Mouse (Mus musculus) olfactory bulb, adult 2 months (tissue): Measurements from ENCODE around the gene Mlec. TPM values are rescaled to one million over a fixed set of nuclear protein-coding genes. Genes with fewer than 3 reads are reported as not detected.
A peak's percentile ranks its signal among the peaks of the same experiment; 100 is the strongest.
"Not testable (repeated sequence)": the region's sequence is repeated elsewhere in the genome, so short reads cannot be mapped to it uniquely, and the experiment has no call there.

Source experiments
- H3K27ac ChIP-seq: fragments of 200-500 bp; 2 replicates; pipeline ENCODE4 v1.5.1; 2012; ENCODE audit warnings: low read depth, low read length; ENCODE audit not compliant: insufficient read depth
- H3K4me1 ChIP-seq: fragments of 200-500 bp; 2 replicates; pipeline ENCODE4 v1.6.1; 2012; ENCODE audit warnings: low read length; ENCODE audit not compliant: control insufficient read depth, insufficient read depth
- H3K4me3 ChIP-seq: fragments of 200-500 bp; 2 replicates; pipeline ENCODE4 v1.5.1; 2012; ENCODE audit warnings: mild to moderate bottlenecking, low read depth, low read length, moderate library complexity; ENCODE audit not compliant: insufficient read depth
- CTCF ChIP-seq: fragments of 200-500 bp; IDR thresholded peaks from 2 replicates; pipeline ENCODE4 v1.5.1; 2012; ENCODE audit warnings: low read depth, mild to moderate bottlenecking, low read length, moderate library complexity; ENCODE audit not compliant: insufficient read depth
- POLR2A ChIP-seq: fragments of 200-500 bp; IDR thresholded peaks from 2 replicates; pipeline ENCODE4 v1.6.1; 2012; ENCODE audit warnings: mild to moderate bottlenecking, low read depth, low read length, moderate library complexity; ENCODE audit not compliant: insufficient read depth
- WGBS: fragments of 180-500 bp; shearing (Covaris S2); methylation state at CpG from one replicate; pipeline ENCODE4 v1.1.7; 2018; 5-methylcytosine and 5-hydroxymethylcytosine counted together
- polyA plus RNA-seq: library from polyadenylated mRNA; stranded (reverse); fragments of >200 nt; gene quantifications from 2 replicates; pipeline ENCODE4 v1.2.4, GENCODE M21; 2012; ENCODE audit warnings: low replicate concordance; ENCODE audit not compliant: missing spikeins, insufficient read depth, insufficient read length

Gene Mlec
- polyA plus RNA-seq, 1 experiment = not detected

GRCm38 (mm10) chr5:115165895-115166814 lies 8.2 kb upstream of the Mlec start:
- H3K27ac ChIP-seq = no peak overlapping the region
- WGBS = 59% methylated on average over 11 of the region's 11 CpGs
- H3K4me1 ChIP-seq = peaks cover 11% of the 10 kb centered on the region
- H3K4me3 ChIP-seq = no peak overlapping the region
- TF ChIP-seq POLR2A (no peak), CTCF (no peak)

DNA sequence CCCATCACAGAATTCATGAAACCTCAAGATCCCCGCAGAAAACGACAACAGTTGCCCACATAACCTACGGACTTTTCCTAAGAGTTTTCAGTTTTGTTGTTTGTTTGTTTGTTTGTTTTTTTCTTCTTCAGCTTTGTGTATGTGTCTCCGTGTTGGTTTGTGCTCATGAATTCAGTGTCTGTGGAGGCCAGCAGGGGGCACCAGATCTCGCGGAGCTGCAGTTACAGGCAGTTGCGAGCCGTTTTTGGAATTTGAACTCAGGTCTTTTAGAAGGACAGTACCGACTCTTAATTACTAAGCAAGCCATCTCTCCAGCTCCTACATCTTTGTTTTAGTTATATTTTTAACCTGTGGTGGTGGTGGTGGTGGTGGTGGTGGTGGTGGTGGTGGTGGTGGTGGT lies 7.4 kb upstream of the Mlec start:
- no peak overlapping the region for H3K4me3 ChIP-seq
- 0 out of 2 replicates have a peak, but pooled peaks have one; percentile 22 for TF ChIP-seq CTCF
- TF ChIP-seq POLR2A = no peak
- 61% methylated on average over 9 of the region's 9 CpGs for WGBS
- H3K4me1 ChIP-seq = peaks cover 17% of the 10 kb centered on the region
- H3K27ac ChIP-seq = no peak overlapping the region

DNA sequence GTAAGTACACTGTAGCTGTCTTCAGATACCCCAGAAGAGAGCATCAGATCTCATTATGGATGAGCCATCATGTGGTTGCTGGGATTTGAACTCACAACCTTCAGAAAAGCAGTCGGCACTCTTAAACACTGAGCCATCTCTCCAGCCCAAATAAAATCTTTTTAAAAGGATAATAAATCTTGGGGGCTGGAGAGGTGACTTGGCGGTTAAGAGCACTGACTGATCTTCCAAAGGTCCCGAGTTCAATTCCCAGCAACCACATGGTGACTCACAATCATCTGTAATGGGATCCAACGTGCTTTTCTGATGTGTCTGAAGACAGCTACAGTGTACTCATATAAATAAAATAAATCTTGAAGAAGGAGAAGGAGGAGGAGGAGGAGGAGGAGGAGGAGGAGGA lies 6.5 kb upstream of the Mlec start:
- 87% methylated on average over 4 of the region's 4 CpGs for WGBS
- peaks cover 21% of the 10 kb centered on the region for H3K4me1 ChIP-seq
- H3K4me3 ChIP-seq, H3K27ac ChIP-seq: not testable (repeated sequence)

GRCm38 (mm10) chr5:115163563-115163962 lies 5.6 kb upstream of the Mlec start:
- WGBS = 35% methylated on average over 8 of the region's 8 CpGs
- Histone ChIP-seq H3K4me3 (no peak overlapping the region), H3K4me1 (peaks cover 25% of the 10 kb centered on the region), H3K27ac (no peak overlapping the region)
- TF ChIP-seq CTCF (peak; percentile 48; the same call in 1 of the 2 replicates), POLR2A (no peak)

DNA sequence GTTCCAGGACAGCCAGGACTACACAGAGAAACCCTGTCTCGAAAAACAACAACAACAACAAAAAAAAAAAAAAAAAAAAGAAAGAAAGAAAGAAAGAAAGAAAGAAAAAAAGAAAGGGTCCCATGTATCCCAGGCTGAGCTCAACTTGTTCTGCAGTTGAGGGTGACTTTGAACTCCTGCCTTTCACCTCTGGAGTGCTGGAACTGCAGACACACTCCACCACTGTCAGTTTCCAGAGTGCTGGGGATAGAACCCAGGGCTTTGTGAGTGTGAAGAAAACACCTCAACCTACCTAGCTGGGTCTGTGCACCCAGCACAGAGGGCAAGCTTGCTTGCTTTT lies 3.9 kb upstream of the Mlec start:
- WGBS = 69% methylated on average over 1 of the region's 1 CpGs
- peaks cover 29% of the 10 kb centered on the region for H3K4me1 ChIP-seq
- H3K4me3 ChIP-seq, H3K27ac ChIP-seq: not testable (repeated sequence)

- no peak for TF ChIP-seq POLR2A
- no peak for TF ChIP-seq CTCF
- peak overlapping the region; percentile 49; the same call in 1 of the 2 replicates for H3K27ac ChIP-seq
- no peak overlapping the region for H3K4me3 ChIP-seq
- WGBS = 27% methylated on average over 13 of the region's 13 CpGs
- H3K4me1 ChIP-seq = peaks cover 29% of the 10 kb centered on the region
Observed at GRCm38 (mm10) chr5:115161064-115161939, 3.3 kb upstream of the Mlec start.

DNA sequence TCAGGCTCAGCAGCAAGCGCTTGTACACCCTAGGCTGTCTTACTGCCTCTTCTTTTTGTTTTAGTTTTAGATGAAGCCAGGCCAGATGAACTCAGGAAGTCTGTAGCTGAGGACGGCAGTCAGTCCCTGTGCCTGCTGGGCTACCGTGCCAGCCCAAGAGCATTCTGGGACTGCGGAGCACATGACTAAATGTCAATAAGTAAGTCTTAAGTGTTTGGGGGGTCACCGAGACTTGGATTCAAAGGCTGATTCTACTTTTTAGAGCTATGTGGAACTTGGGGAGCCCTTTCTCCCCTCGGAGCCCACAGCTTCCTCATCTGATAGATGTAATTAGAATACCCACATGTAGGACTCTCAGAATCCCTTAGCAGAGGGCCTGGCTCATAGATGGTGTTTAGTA lies 2.7 kb upstream of the Mlec start:
- WGBS = 40% methylated on average over 6 of the region's 6 CpGs
- Histone ChIP-seq H3K4me3 (no peak overlapping the region), H3K4me1 (peaks cover 33% of the 10 kb centered on the region), H3K27ac (no peak overlapping the region)
- TF ChIP-seq POLR2A (no peak), CTCF (no peak)

DNA sequence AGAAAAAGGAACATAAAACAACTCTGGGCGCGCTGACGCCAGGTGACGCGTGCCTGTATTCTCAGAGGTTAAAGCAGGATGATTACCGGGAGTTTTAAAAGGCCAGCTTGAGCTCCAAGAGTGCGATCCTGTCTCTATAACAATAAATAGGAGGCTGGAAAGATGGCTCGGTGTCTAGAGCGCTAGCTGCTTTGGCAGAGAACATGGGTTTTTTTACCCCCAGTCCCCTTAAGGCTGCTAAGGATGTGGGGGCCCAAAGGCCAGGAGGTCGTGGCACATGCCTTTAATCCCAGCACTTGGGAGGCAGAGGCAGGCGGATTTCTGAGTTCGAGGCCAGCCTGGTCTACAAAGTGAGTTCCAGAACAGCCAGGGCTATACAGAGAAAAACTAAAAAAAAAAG lies 1.2 kb upstream of the Mlec start:
- TF ChIP-seq POLR2A (no peak), CTCF (no peak)
- WGBS = 22% methylated on average over 12 of the region's 12 CpGs
- H3K27ac ChIP-seq = peak overlapping the region; percentile 100
- H3K4me3 ChIP-seq = peak overlapping the region; percentile 86
- peaks cover 40% of the 10 kb centered on the region for H3K4me1 ChIP-seq

- peak overlapping the region; percentile 86 for H3K4me3 ChIP-seq
- 1% methylated on average over 26 of the region's 26 CpGs for WGBS
- H3K4me1 ChIP-seq = peaks cover 38% of the 10 kb centered on the region
- H3K27ac ChIP-seq = no peak overlapping the region
- TF ChIP-seq POLR2A (no peak), CTCF (no peak)
Observed at GRCm38 (mm10) chr5:115156933-115157589, 918 bp downstream of the Mlec start.
